Mouse (Mus musculus): ENCODE measurements around the gene Trappc2l. TPM values are rescaled to one million over a fixed set of nuclear protein-coding genes. Genes with fewer than 3 reads are reported as not detected.

Trappc2l gene
- polyA plus RNA-seq, 1 experiment from 2014 or later: 84.8 TPM

DNA sequence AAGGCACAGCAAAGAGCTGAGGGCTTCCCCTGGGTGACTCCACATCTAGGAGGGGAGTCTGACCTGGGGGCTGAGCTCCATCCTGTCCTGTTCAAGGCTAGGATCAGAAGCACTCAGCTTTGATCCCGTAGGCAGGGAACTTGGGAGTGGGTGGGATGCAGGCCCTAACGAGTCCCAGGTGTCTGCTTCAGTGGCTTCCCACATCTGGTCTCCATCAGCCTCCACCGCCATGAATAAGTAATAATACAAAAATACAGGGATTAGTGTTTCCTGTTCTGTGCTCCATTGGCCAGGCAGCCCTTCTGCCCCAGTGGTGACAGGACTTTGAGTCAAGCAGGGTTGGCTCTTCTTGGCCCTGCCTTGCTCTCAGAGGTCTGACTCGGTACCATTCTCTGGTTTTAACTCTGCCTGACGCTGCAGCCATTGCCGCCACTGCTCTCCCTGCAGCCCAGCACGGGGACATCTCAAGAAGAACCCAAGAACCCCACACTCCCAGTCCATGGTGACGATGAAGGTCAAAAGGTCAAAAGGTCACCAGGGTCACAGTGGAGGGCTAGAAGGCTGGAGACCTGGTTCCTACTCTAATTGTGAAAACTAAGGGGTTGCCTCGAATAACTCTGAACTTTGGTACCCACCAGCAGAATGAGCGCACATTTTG lies 46.8 kb downstream of the Trappc2l start:
- ATAC-seq (ENCODE audit: insufficient number of reproducible peaks, insufficient read depth, low FRiP score, low read depth): no peak
- 70% methylated on average over 10 of the region's 10 CpGs for whole genome bisulfite sequencing

DNA sequence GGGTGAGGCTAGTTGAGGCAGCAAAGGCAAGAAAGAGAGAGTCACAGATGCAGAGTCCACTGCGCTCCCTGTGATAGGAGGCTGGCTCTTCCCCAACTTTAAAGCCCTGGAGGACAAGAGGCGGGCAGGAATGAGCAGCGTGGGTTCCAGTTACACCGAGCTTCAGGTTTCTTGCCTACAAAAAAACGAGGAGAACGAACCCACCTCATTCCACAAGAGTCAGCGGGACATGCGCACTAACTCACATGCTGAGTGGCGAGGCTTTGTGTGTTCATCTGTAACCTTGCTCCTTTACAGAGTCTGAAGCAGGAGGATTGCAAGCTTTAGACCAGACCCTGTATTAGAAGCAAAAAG lies 47.3 kb downstream of the Trappc2l start:
- 82% methylated on average over 9 of the region's 9 CpGs for WGBS
- no peak overlapping the region for H3K9ac ChIP-seq (ENCODE audit: low read length)
- no peak overlapping the region for H3K4me3 ChIP-seq (ENCODE audit: control insufficient read depth in 1 of 2, insufficient read depth in 1 of 2, low read depth in 1 of 2, low read length in 2 of 2)
- no peaks in the 10 kb centered on the region for H3K36me3 ChIP-seq (ENCODE audit: control insufficient read depth, insufficient read depth, low read length)
- no peak for ATAC-seq (ENCODE audit: insufficient number of reproducible peaks, insufficient read depth, low FRiP score, low read depth)
- no peaks in the 10 kb centered on the region for H3K9me3 ChIP-seq (ENCODE audit: control insufficient read depth, low read length)
- H3K27me3 ChIP-seq (ENCODE audit: control insufficient read depth, insufficient read depth, low read length): no peaks in the 10 kb centered on the region
- H3K4me2 ChIP-seq (ENCODE audit: low read length): no peak overlapping the region
- no peak overlapping the region for H3K27ac ChIP-seq (replicated peaks in 1 of 2; ENCODE audit: control insufficient read depth in 1 of 2, insufficient read depth in 1 of 2, low read depth in 2 of 2, low read length in 2 of 2)
- H3K4me1 ChIP-seq (ENCODE audit: control insufficient read depth in 2 of 2, insufficient read depth in 2 of 2, low read length in 2 of 2): peaks cover 32 to 43% of the 10 kb centered on the region in 2 experiments

More for the DNA sequence above, 46.8 kb downstream of the Trappc2l start:
- peaks cover 30 to 48% of the 10 kb centered on the region in 2 experiments for H3K4me1 ChIP-seq (ENCODE audit: control insufficient read depth in 2 of 2, insufficient read depth in 2 of 2, low read length in 2 of 2)
- H3K9me3 ChIP-seq (ENCODE audit: control insufficient read depth, low read length): no peaks in the 10 kb centered on the region
- no peaks in the 10 kb centered on the region for H3K36me3 ChIP-seq (ENCODE audit: control insufficient read depth, insufficient read depth, low read length)
- no peaks in the 10 kb centered on the region for H3K27me3 ChIP-seq (ENCODE audit: control insufficient read depth, insufficient read depth, low read length)
- no peak overlapping the region for H3K9ac ChIP-seq (ENCODE audit: low read length)
- H3K27ac ChIP-seq (replicated peaks in 1 of 2; ENCODE audit: control insufficient read depth in 1 of 2, insufficient read depth in 1 of 2, low read depth in 2 of 2, low read length in 2 of 2): no peak overlapping the region
- H3K4me2 ChIP-seq (ENCODE audit: low read length): no peak overlapping the region
- H3K4me3 ChIP-seq (ENCODE audit: control insufficient read depth in 1 of 2, insufficient read depth in 1 of 2, low read depth in 1 of 2, low read length in 2 of 2): no peak overlapping the region

DNA sequence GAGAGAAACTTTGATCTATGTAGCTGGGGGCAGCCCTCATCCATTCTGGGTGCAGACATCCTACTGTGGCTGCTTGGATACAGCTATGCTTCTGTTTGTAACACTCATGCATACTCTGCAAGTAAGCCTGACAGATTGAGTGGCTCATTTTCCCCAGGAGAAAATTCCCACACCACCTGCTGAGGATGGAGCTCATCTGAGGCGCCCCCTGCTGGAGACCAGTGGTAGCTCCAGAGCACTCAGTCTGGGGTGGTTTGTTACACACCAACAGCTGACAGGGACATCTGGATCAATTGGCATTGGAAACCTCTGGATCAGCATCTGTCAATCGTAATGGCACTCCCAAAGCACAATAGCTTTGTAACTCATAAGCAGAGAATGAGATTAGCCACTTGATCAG lies 48.6 kb downstream of the Trappc2l start:
- no peak for ATAC-seq (ENCODE audit: insufficient number of reproducible peaks, insufficient read depth, low FRiP score, low read depth)
- H3K4me1 ChIP-seq (ENCODE audit: control insufficient read depth in 2 of 2, insufficient read depth in 2 of 2, low read length in 2 of 2): peaks cover 29 to 48% of the 10 kb centered on the region in 2 experiments
- no peak overlapping the region for H3K9ac ChIP-seq (ENCODE audit: low read length)
- no peaks in the 10 kb centered on the region for H3K36me3 ChIP-seq (ENCODE audit: control insufficient read depth, insufficient read depth, low read length)
- H3K9me3 ChIP-seq (ENCODE audit: control insufficient read depth, low read length): no peaks in the 10 kb centered on the region
- H3K4me3 ChIP-seq (ENCODE audit: control insufficient read depth in 1 of 2, insufficient read depth in 1 of 2, low read depth in 1 of 2, low read length in 2 of 2): no peak overlapping the region
- H3K27me3 ChIP-seq (ENCODE audit: control insufficient read depth, insufficient read depth, low read length): no peaks in the 10 kb centered on the region
- no peak overlapping the region for H3K27ac ChIP-seq (replicated peaks in 1 of 2; ENCODE audit: control insufficient read depth in 1 of 2, insufficient read depth in 1 of 2, low read depth in 2 of 2, low read length in 2 of 2)
- H3K4me2 ChIP-seq (ENCODE audit: low read length): no peak overlapping the region
- WGBS: 69% methylated on average over 2 of the region's 2 CpGs

- H3K4me3 ChIP-seq (ENCODE audit: control insufficient read depth in 1 of 2, insufficient read depth in 1 of 2, low read depth in 1 of 2, low read length in 2 of 2): no peak overlapping the region
- H3K4me1 ChIP-seq (ENCODE audit: control insufficient read depth in 2 of 2, insufficient read depth in 2 of 2, low read length in 2 of 2): peaks cover 32 to 48% of the 10 kb centered on the region in 2 experiments
- H3K27me3 ChIP-seq (ENCODE audit: control insufficient read depth, insufficient read depth, low read length): no peaks in the 10 kb centered on the region
- WGBS: 33% methylated on average over 7 of the region's 7 CpGs
- no peaks in the 10 kb centered on the region for H3K36me3 ChIP-seq (ENCODE audit: control insufficient read depth, insufficient read depth, low read length)
- H3K9ac ChIP-seq (ENCODE audit: low read length): no peak overlapping the region; the same call in 1 of the 2 replicates
- H3K4me2 ChIP-seq (ENCODE audit: low read length): no peak overlapping the region
- H3K27ac ChIP-seq (replicated peaks in 1 of 2; ENCODE audit: control insufficient read depth in 1 of 2, insufficient read depth in 1 of 2, low read depth in 2 of 2, low read length in 2 of 2): peak overlapping the region in 1 of 2 experiments; percentile 41; a peak in 1 of 4 replicates
- no peak for ATAC-seq (ENCODE audit: insufficient number of reproducible peaks, insufficient read depth, low FRiP score, low read depth)
- no peaks in the 10 kb centered on the region for H3K9me3 ChIP-seq (ENCODE audit: control insufficient read depth, low read length)
These were observed 49.7 kb downstream of the Trappc2l start for GRCm38 (mm10) chr8:122661138-122661537.

GRCm38 (mm10) chr8:122661894-122662293 lies 50.5 kb downstream of the Trappc2l start:
- Histone ChIP-seq H3K27ac (replicated peaks in 1 of 2; ENCODE audit: control insufficient read depth in 1 of 2, insufficient read depth in 1 of 2, low read depth in 2 of 2, low read length in 2 of 2) (no peak overlapping the region), H3K4me3 (ENCODE audit: control insufficient read depth in 1 of 2, insufficient read depth in 1 of 2, low read depth in 1 of 2, low read length in 2 of 2) (no peak overlapping the region), H3K36me3 (ENCODE audit: control insufficient read depth, insufficient read depth, low read length) (no peaks in the 10 kb centered on the region), H3K4me2 (ENCODE audit: low read length) (no peak overlapping the region), H3K9ac (ENCODE audit: low read length) (no peak overlapping the region), H3K27me3 (ENCODE audit: control insufficient read depth, insufficient read depth, low read length) (no peaks in the 10 kb centered on the region), H3K9me3 (ENCODE audit: control insufficient read depth, low read length) (no peaks in the 10 kb centered on the region), H3K4me1 (ENCODE audit: control insufficient read depth in 2 of 2, insufficient read depth in 2 of 2, low read length in 2 of 2) (peaks cover 35 to 49% of the 10 kb centered on the region in 2 experiments)
- no peak for ATAC-seq (ENCODE audit: insufficient number of reproducible peaks, insufficient read depth, low FRiP score, low read depth)
- WGBS: 81% methylated on average over 2 of the region's 2 CpGs

GRCm38 (mm10) chr8:122663106-122663505 lies 51.7 kb downstream of the Trappc2l start:
- H3K4me2 ChIP-seq (ENCODE audit: low read length): no peak overlapping the region
- ATAC-seq (ENCODE audit: insufficient number of reproducible peaks, insufficient read depth, low FRiP score, low read depth): no peak
- WGBS: 75% methylated on average over 3 of the region's 3 CpGs
- no peaks in the 10 kb centered on the region for H3K27me3 ChIP-seq (ENCODE audit: control insufficient read depth, insufficient read depth, low read length)
- no peaks in the 10 kb centered on the region for H3K9me3 ChIP-seq (ENCODE audit: control insufficient read depth, low read length)
- H3K36me3 ChIP-seq (ENCODE audit: control insufficient read depth, insufficient read depth, low read length): no peaks in the 10 kb centered on the region
- H3K4me1 ChIP-seq (ENCODE audit: control insufficient read depth in 2 of 2, insufficient read depth in 2 of 2, low read length in 2 of 2): peaks cover 39 to 51% of the 10 kb centered on the region in 2 experiments
- no peak overlapping the region for H3K27ac ChIP-seq (replicated peaks in 1 of 2; ENCODE audit: control insufficient read depth in 1 of 2, insufficient read depth in 1 of 2, low read depth in 2 of 2, low read length in 2 of 2)
- H3K4me3 ChIP-seq (ENCODE audit: control insufficient read depth in 1 of 2, insufficient read depth in 1 of 2, low read depth in 1 of 2, low read length in 2 of 2): no peak overlapping the region
- no peak overlapping the region for H3K9ac ChIP-seq (ENCODE audit: low read length)

DNA sequence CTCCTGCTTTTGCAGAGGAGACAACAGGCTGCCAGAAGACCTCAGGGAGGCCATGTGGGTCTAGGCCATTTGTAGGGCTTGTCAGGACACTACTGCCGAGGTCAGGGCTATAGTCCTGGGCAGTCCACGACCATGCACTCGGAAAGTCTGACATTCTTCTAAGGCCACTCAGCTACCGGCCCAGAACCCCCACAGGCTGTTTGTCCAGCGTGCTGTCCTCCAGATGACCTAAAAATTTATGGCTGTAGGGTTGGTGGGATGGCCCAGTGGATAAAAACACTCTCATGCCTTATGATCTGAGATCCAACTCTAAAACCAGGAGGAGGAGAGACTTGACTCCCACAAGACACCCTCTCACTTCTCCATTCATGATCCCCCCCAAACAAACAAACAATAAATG lies 52.2 kb downstream of the Trappc2l start:
- H3K27ac ChIP-seq (replicated peaks in 1 of 2; ENCODE audit: control insufficient read depth in 1 of 2, insufficient read depth in 1 of 2, low read depth in 2 of 2, low read length in 2 of 2): no peak overlapping the region
- no peak overlapping the region for H3K9ac ChIP-seq (ENCODE audit: low read length)
- no peak overlapping the region for H3K4me3 ChIP-seq (ENCODE audit: control insufficient read depth in 1 of 2, insufficient read depth in 1 of 2, low read depth in 1 of 2, low read length in 2 of 2)
- peaks cover 36 to 49% of the 10 kb centered on the region in 2 experiments for H3K4me1 ChIP-seq (ENCODE audit: control insufficient read depth in 2 of 2, insufficient read depth in 2 of 2, low read length in 2 of 2)
- ATAC-seq (ENCODE audit: insufficient number of reproducible peaks, insufficient read depth, low FRiP score, low read depth): no peak
- H3K9me3 ChIP-seq (ENCODE audit: control insufficient read depth, low read length): no peaks in the 10 kb centered on the region
- 73% methylated on average over 5 of the region's 5 CpGs for WGBS
- no peaks in the 10 kb centered on the region for H3K36me3 ChIP-seq (ENCODE audit: control insufficient read depth, insufficient read depth, low read length)
- H3K4me2 ChIP-seq (ENCODE audit: low read length): no peak overlapping the region
- H3K27me3 ChIP-seq (ENCODE audit: control insufficient read depth, insufficient read depth, low read length): no peaks in the 10 kb centered on the region

DNA sequence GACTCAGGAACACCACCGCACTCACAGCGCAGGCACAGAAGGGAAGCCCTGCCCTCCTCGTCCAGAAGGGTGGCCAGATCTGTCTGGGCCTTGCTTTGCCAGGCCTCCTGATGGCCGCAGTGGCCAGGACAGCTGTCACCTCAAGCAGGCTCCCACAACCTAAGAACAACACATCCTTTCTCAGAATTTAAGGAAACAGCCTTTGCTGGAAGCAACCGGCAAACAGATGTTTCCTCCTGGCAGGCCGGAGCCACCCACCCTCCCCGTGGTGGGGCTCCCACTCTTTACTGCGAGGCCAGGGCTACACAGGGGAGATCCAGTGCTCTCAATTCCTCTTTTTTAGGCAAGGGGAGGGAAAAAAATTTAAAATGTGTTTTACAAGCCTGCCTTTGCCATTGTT lies 53.8 kb downstream of the Trappc2l start:
- Histone ChIP-seq H3K9ac (ENCODE audit: low read length) (peak overlapping the region; percentile 18; the same call in 1 of the 2 replicates), H3K36me3 (ENCODE audit: control insufficient read depth, insufficient read depth, low read length) (no peaks in the 10 kb centered on the region), H3K27ac (replicated peaks in 1 of 2; ENCODE audit: control insufficient read depth in 1 of 2, insufficient read depth in 1 of 2, low read depth in 2 of 2, low read length in 2 of 2) (peak overlapping the region; percentile 1 to 82; a peak in 2 of 4 replicates), H3K27me3 (ENCODE audit: control insufficient read depth, insufficient read depth, low read length) (no peaks in the 10 kb centered on the region), H3K4me1 (ENCODE audit: control insufficient read depth in 2 of 2, insufficient read depth in 2 of 2, low read length in 2 of 2) (peaks cover 44 to 56% of the 10 kb centered on the region in 2 experiments), H3K4me2 (ENCODE audit: low read length) (no peak overlapping the region), H3K4me3 (ENCODE audit: control insufficient read depth in 1 of 2, insufficient read depth in 1 of 2, low read depth in 1 of 2, low read length in 2 of 2) (no peak overlapping the region), H3K9me3 (ENCODE audit: control insufficient read depth, low read length) (no peaks in the 10 kb centered on the region)
- ATAC-seq (ENCODE audit: insufficient number of reproducible peaks, insufficient read depth, low FRiP score, low read depth): peak; percentile 32; the same call in 1 of the 2 replicates
- 52% methylated on average over 8 of the region's 8 CpGs for WGBS
